Mouse (Mus musculus) erythroblast, adult 5-6 weeks (primary cell): ENCODE data around the gene Pgpep1l. TPM values are rescaled to one million over a fixed set of nuclear protein-coding genes. Genes with fewer than 3 reads are reported as not detected.
"Not testable (repeated sequence)": the region's sequence is repeated elsewhere in the genome, so short reads cannot be mapped to it uniquely, and the experiment has no call there.

Experiments used
- ATAC-seq: replicated peaks from 2 replicates; pipeline ENCODE4 v1.8.0; 2016; ENCODE audit warnings: moderate number of reproducible peaks, mild to moderate bottlenecking, moderate TSS enrichment, inconsistent platforms; ENCODE audit not compliant: poor library complexity, low FRiP score, severe bottlenecking
- total RNA-seq, 2 experiments: library from RNA; stranded (forward) in 1 of 2; stranded (reverse) in 1 of 2; fragments of 150-400 nt in 1 of 2; fragments of 200-764, 138-1000 nt in 1 of 2; gene quantifications; 2 replicates each; pipeline versions ENCODE4 v1.2.3 to v1.2.4; 2015 to 2017; ENCODE audit warnings: low replicate concordance in 2 of 2

Gene Pgpep1l
- total RNA-seq, 2 experiments from 2014 or later = not detected

DNA sequence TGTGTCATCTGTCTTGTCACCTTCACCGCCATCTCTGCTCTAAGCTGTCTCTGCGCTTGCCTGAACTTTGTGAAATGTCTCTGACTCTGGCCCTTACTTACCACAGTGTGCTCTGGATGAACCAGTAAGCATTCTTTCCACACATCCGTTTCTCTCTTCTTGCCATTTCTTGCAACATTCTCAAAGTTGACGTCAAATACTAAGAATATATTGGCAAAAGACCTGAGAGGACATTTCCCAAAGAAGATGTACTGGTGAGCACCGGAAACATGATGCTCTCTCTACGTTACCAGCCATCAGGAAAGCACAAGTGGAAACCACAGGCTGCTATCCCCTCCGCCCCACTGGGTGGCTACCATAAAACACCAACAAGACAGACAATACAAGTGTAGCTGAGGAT is 19.7 kb upstream of the Pgpep1l start:
- ATAC-seq = no peak

DNA sequence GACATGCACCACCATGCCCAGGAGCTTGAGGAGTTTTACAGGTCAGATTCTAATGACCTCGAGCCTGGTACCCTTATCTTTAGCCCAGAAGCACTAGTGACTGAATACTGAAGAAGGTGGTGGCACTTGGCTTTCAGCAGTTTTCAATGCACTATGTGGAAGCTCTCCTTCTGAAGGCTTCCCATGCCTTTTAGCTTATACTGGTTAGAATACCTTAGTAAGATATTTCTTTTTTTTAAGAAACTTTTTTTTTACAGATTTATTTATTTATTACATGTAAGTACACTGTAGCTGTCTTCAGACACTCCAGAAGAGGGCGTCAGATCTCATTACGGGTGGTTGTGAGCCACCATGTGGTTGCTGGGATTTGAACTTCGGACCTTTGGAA is 19.1 kb upstream of the Pgpep1l start:
- not testable (repeated sequence) for ATAC-seq

DNA sequence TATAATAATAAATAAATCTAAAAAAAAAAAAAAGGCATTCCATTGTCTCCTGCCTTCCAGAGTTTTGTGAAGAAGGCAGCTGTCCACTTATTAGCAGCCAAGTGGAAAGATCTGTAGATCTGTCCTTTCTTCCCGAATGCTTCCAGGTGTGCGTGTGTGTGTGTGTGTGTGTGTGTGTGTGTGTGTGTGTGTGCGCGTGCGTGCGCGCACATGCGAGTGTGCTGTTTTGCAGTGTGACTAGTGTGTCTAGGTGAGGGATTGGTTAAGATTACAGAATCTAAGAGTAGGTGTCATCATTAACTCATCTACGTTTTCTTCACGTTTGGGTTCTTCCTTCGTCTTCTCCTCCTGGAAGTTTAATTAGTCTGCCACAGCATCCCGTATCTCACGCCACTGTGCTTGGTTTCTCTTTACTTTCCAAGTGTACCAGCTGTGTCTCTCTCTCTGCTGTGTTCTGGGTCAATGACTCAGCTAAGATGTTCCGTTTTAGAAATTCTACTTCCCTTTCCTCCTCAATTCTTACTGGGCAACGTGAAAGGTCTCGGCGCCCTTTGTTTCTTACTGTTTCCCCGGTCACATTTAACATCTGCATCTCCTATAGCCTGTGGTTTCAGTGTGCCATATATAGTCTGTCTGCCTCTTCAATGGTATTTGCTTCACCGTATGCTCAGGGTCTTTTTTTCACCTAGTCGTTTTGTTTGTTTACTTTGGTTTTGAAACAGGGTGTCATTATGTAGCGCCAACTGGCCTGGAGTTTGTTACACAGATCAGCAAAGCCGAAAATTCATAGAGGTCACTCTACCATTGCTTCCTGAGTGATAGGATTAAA is 18.5 kb upstream of the Pgpep1l start:
- no peak for ATAC-seq

DNA sequence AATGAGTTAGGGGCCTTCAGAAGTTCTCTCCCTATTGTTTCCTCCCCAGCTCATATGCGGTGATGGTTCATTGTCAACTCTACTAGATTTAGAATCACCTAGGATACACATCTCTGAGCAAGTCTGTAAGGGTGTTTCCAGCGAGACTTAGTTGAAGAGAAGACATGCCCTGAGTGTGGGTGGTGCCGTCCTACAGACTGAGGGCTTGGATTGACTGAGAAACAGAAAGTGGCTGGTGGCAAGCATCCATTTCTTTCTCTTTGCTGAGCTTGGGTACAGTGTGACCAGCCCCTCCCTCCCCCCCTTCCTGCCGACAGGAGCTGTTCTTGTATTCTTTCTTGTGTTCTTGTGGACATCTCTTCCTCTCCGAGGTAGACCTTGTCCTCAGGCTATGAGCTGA is 17.3 kb upstream of the Pgpep1l start:
- ATAC-seq = no peak

GRCm38 (mm10) chr7:68280352-68280869 is 16.4 kb upstream of the Pgpep1l start:
- no peak for ATAC-seq

DNA sequence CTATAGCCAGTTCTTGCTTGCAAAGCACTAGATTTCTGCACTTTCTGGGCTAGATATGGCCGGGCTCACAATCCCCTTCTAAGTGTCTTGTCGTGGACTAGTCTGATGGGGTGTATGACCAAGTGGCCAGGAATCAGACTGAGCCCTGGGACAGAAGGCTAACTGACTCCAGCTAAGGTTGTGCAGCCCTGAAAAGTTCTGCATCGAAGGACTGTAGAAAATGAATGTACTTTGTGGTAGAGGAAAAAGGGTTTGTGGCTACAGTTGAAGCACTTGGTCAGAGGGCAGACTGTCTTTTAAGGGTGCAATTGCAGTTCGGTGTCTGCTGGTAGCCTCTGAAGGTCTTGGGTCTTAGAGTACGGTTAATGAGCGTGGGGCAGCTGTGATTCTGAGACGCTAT is 15.4 kb upstream of the Pgpep1l start:
- ATAC-seq = no peak

DNA sequence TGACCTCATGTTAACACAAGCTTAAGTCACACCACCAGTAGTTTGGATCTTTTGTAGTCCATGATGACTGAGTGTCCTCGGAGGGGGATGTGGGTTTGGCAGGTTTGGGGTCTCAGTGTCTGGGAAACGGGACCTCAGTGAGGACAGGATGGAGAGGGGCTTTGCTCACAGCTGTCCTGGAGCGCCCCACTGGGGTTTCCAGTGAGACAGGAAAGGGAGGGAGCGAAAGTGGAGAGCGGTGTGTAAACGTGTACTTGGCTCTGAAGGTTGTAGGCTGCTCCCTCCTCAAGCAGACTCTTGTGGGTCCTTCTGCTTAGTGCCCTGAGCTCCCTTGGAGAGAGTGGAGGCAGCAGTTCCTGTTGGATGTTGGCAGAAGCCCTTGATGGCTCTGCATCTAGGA is 14.9 kb upstream of the Pgpep1l start:
- ATAC-seq = no peak

DNA sequence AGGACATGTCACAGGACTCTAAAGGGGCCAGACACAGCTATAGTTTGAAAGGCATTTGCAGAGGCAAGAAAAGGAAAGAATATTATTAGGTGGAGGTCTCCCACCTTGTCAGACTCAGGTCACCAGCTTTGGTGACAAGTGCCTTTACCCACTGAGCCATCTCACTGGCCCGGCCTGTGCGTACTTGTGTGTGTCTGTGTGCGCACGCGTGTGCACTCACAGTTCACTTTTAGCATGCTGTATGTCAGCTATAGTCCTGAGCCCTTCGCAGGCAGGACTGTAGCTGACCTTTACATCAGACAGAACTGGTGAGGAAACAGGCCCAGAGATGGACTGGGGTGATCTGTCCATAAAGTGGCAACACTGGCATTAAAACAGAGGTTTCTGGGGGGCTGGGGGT is 14.4 kb upstream of the Pgpep1l start:
- ATAC-seq = no peak

- no peak for ATAC-seq
These were observed 13.9 kb upstream of the Pgpep1l start for GRCm38 (mm10) chr7:68277897-68278270.

DNA sequence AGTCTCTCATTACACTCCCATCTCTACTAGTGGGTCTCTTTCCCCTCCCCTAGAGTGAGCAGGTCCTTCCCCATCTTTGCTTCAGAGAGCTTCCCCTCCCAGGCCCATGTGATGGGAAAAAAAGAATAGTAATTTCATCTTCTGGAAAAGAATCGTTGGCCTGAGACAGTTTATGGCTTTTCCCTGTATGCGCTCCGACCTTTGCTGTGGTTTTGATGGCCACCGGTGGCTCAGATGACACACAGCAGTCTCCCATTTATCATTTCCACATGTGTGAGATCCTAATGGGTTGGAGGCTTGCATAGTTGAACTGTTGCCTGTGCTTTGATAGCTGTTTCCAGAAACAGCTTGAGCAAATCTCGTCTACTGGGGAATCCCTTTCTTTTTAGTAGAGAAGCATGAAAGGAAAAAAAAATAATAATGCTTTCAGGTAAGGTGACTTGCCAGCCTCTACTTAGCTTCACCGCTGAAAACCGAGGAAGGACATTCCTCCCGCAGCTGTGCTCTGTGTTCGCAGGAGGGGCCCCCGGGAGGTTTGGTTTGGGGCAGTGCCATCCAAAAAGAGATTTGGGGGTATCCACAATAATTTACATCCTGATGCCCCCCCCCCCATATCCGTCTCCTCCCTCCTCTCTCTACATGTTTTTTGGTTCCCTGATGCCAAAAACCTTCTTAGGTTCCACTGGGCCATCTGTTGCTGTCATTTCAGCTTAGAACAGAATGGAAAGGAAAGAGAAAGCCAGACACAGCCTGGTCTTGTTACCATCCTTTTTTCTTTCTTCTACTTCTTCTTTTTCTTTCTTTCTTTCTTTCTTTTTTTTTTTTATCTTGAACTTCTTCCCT is 13.2 kb upstream of the Pgpep1l start:
- no peak for ATAC-seq

- no peak for ATAC-seq
These were observed 12.1 kb upstream of the Pgpep1l start for GRCm38 (mm10) chr7:68275838-68276731.

- not testable (repeated sequence) for ATAC-seq
These were observed 11.4 kb upstream of the Pgpep1l start for GRCm38 (mm10) chr7:68275445-68275837.

- no peak for ATAC-seq
These were observed 10.9 kb upstream of the Pgpep1l start for GRCm38 (mm10) chr7:68274951-68275350.

GRCm38 (mm10) chr7:68274218-68274617 is 10.2 kb upstream of the Pgpep1l start:
- no peak for ATAC-seq

GRCm38 (mm10) chr7:68273515-68273914 is 9.5 kb upstream of the Pgpep1l start, which contains the start of gene Fam169b:
TSS of gene Fam169b (plus strand) at chr7:68273839.
- ATAC-seq = no peak

- no peak for ATAC-seq
These were observed 8.6 kb upstream of the Pgpep1l start for GRCm38 (mm10) chr7:68272607-68273006.

DNA sequence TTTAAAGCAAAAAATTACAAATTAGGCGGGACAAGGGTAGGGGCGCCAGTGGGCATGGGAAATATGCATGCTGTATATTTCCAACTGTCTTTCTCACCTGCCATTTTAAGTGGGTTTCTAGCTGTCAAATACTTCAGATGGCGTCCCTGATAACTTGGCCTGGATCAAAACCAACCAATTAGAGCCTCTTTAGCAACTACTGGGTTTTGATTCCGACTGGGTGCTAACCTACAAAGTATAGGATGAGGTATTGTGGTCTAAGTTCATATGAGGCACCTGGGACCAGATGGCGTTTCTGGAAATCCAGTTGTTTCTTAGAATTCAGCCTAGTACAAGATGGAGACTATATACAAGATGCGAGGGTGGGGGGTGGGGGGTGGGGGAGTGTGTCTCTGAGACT is 7.8 kb upstream of the Pgpep1l start:
- no peak for ATAC-seq

- ATAC-seq = no peak
These were observed 6.5 kb upstream of the Pgpep1l start for GRCm38 (mm10) chr7:68270551-68270950.

DNA sequence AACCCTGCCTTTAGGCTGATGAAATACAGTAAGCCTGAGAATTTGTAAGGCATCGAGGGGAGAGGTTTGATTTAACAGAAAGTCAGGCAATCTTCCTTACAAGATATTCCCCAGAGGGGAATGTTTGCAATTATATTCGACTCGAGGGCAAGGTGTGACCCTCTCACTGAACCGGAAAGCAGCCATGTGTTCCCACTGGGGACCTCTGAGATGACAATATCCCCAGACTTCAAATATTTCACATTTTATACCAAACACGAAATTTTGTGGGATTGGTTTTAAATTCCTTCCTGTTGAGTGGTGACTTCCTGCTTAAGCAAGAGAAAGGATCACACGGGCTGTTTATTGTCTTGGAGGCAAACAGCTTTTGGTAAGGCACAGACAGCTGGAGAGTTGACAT is 2.7 kb upstream of the Pgpep1l start:
- no peak for ATAC-seq

DNA sequence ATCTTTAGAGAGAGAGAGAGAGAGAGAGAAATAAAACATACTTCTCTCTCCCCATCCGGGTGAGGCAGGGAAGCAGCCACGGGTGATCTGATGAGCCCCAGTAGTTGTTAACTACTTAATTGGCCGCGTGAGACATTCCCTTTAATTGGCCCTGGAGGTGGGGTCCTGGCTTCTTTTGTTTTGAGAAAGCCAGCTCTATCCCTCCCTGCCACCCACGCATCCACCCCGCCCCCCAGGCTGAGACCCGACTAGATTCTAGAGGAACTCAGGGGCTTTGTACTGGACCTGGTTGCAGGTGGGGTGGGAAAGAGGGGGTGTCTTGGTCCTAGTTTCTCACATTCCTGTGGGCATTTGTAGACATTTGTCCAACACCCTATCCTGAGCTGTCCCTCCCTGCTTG is 1.4 kb upstream of the Pgpep1l start:
- no peak for ATAC-seq
